Mouse (Mus musculus) kidney, postnatal 10 days (tissue): Measurements from ENCODE around the gene Tbl3.
"Not testable (repeated sequence)": the region's sequence is repeated elsewhere in the genome, so short reads cannot be mapped to it uniquely, and the experiment has no call there.

Experiments used
- DNase-seq: peaks from one replicate; pipeline ENCODE4 v3.0.0; 2021; ENCODE audit warnings: mixed read lengths

Tbl3 gene

GRCm38 (mm10) chr17:24725637-24726390, 18.4 kb upstream of the Tbl3 start:
- DNase-seq = no peak

- DNase-seq = peak; percentile 99
Measured at GRCm38 (mm10) chr17:24724184-24724583, 16.7 kb upstream of the Tbl3 start, which contains the start of gene Ndufb10. Gene Ndufb10, minus strand, starts transcription at chr17:24724478.

- no peak for DNase-seq
Measured at GRCm38 (mm10) chr17:24723881-24724180, 16.4 kb upstream of the Tbl3 start.

- peak; percentile 6 for DNase-seq
Measured at GRCm38 (mm10) chr17:24723122-24723880, 15.8 kb upstream of the Tbl3 start.

GRCm38 (mm10) chr17:24722220-24722924, 14.9 kb upstream of the Tbl3 start:
- DNase-seq = peak; percentile 8

GRCm38 (mm10) chr17:24721383-24721955, 14.0 kb upstream of the Tbl3 start:
- DNase-seq = peak; percentile 6

GRCm38 (mm10) chr17:24720616-24721015, 13.2 kb upstream of the Tbl3 start:
- DNase-seq = peak; percentile 8

GRCm38 (mm10) chr17:24719494-24720222, 12.2 kb upstream of the Tbl3 start:
- peak; percentile 99 for DNase-seq

GRCm38 (mm10) chr17:24718938-24719337, 11.5 kb upstream of the Tbl3 start:
- not testable (repeated sequence) for DNase-seq

- DNase-seq = peak; percentile 5
Measured at GRCm38 (mm10) chr17:24717943-24718342, 10.5 kb upstream of the Tbl3 start, which contains the start of the genes Rnf151 and Rps2. Gene Rnf151, minus strand, starts transcription at chr17:24718063. Gene Rps2, plus strand, starts transcription at chr17:24718116.

- peak; percentile 7 for DNase-seq
Measured at GRCm38 (mm10) chr17:24716166-24716682, 8.8 kb upstream of the Tbl3 start.

- DNase-seq = no peak
Measured at GRCm38 (mm10) chr17:24715556-24715955, 8.1 kb upstream of the Tbl3 start.

GRCm38 (mm10) chr17:24708646-24709045, 1.2 kb upstream of the Tbl3 start:
- DNase-seq = no peak

- DNase-seq = no peak
Measured at GRCm38 (mm10) chr17:24707801-24708425, 453 bp upstream of the Tbl3 start.

- DNase-seq = no peak
Measured at GRCm38 (mm10) chr17:24705821-24706220, 1.6 kb downstream of the Tbl3 start.

- no peak for DNase-seq
Measured at GRCm38 (mm10) chr17:24701251-24701650, 6.2 kb downstream of the Tbl3 start.

- DNase-seq = no peak
Measured at GRCm38 (mm10) chr17:24699473-24699872, 8.0 kb downstream of the Tbl3 start.

- no peak for DNase-seq
Measured at GRCm38 (mm10) chr17:24698715-24699114, 8.7 kb downstream of the Tbl3 start.

- peak; percentile 46 for DNase-seq
Measured at GRCm38 (mm10) chr17:24697985-24698384, 9.5 kb downstream of the Tbl3 start.

- peak; percentile 95 for DNase-seq
Measured at GRCm38 (mm10) chr17:24696011-24696697, 11.3 kb downstream of the Tbl3 start, which contains the start of the genes Gfer and Noxo1. Gene Gfer, minus strand, starts transcription at chr17:24696156. Gene Noxo1, plus strand, starts transcription at chr17:24696234.
